ENCODE assay signal across 13 mouse cellular contexts in the genomic region with DNA sequence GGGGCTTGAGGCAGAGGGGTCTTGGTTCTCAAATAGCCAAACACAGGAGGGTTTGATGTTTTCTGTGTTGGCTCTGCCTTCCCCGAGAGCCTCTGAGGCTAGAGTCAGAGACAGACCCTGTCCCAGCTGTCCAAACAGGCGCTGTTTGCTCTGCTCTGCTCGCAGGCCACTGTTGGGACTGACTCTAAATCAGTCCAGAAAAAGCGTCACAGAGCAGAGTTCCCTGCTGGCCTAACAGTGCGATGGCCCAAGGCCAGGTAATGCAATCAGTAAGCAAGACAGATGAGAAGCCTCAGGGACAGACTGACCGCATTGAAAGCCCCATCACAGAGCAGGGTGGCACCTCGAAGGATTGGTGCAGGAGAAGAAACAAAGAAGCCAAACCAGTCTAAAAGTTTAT. TPM values are rescaled to one million over a fixed set of nuclear protein-coding genes. Genes with fewer than 3 reads are reported as not detected.
DNase-seq lines count a peak whose midpoint lies in the region; ATAC-seq and TF ChIP-seq lines count a peak whose summit lies in the region.
"Had no signal": no experiment of that assay in that cellular context is flagged by ENCODE, and none has a peak within 500 bp of the region (broad histone marks: within the 10 kb centered on the region; RNA-seq: fewer than 3 reads in every experiment).

No protein-coding gene starts in this region.

- H3K4me1 ChIP-seq in kidney, embryonic 16.5 days (ENCODE audit: insufficient read depth, low read length): peaks cover 9% of the 10 kb centered on the region; the same call in 1 of the 2 replicates
- H3K4me1 ChIP-seq in liver, embryonic 15.5 days (replicated peaks): peaks cover 33% of the 10 kb centered on the region
- peaks cover 6% of the 10 kb centered on the region; the same call in 1 of the 2 replicates for H3K4me1 ChIP-seq in forebrain, embryonic 12.5 days

- H3K9me3 ChIP-seq in kidney, embryonic 16.5 days (ENCODE audit: low read length): no peaks in the 10 kb centered on the region
- H3K9me3 ChIP-seq in liver, embryonic 15.5 days (replicated peaks): no peaks in the 10 kb centered on the region
- no peaks in the 10 kb centered on the region for H3K9me3 ChIP-seq in forebrain, embryonic 12.5 days
- H3K9me3 ChIP-seq: limb, embryonic 13.5 days had no signal

- no peak overlapping the region for H3K4me3 ChIP-seq in gastrocnemius, adult 2 months
- no peak overlapping the region for H3K4me3 ChIP-seq in kidney, embryonic 16.5 days (ENCODE audit: low read length)
- H3K4me3 ChIP-seq in liver, embryonic 15.5 days (replicated peaks): no peak overlapping the region
- no peak overlapping the region for H3K4me3 ChIP-seq in forebrain, embryonic 12.5 days (replicated peaks)
- H3K4me3 ChIP-seq: layer of hippocampus, adult 2 months; limb, embryonic 13.5 days had no signal

- intact Hi-C loops in gastrocnemius, adult 2 months (cut with DNase I): loop anchor here (10.0 kb wide), 1 partner anchor 465 kb away; no protein-coding TSS in a partner anchor

- peak overlapping the region; percentile 74 for H3K27ac ChIP-seq in gastrocnemius, adult 2 months
- no peak overlapping the region for H3K27ac ChIP-seq in kidney, embryonic 16.5 days (ENCODE audit: low read length)
- H3K27ac ChIP-seq in liver, embryonic 15.5 days (replicated peaks): peak overlapping the region; percentile 67
- no peak overlapping the region for H3K27ac ChIP-seq in forebrain, embryonic 12.5 days
- H3K27ac ChIP-seq: layer of hippocampus, adult 2 months; limb, embryonic 13.5 days had no signal

- ATAC-seq in kidney, embryonic 16.5 days (ENCODE audit: low FRiP score, low TSS enrichment): no peak; the same call in 1 of the 2 replicates
- ATAC-seq in liver, embryonic 15.5 days (ENCODE audit: insufficient read depth): peak; percentile 68
- ATAC-seq in forebrain, embryonic 12.5 days (ENCODE audit: low FRiP score): no peak
- ATAC-seq: forebrain, embryonic 14.5 days had no signal

- DNase-seq in gastrocnemius, adult 2 months: peak; percentile 75
- DNase-seq in gastrocnemius, postnatal 4 days (ENCODE audit: low spot score in 2 of 2): no peak
- peak; percentile 53 to 67 for DNase-seq in kidney, postnatal 4 days
- DNase-seq in adrenal gland, postnatal 25 days: peak; percentile 72
- DNase-seq in testis, postnatal 10 days (ENCODE audit: low spot score): no peak
- DNase-seq: right cerebral cortex, postnatal 14 days had no signal

- no peaks in the 10 kb centered on the region for H3K27me3 ChIP-seq in kidney, embryonic 16.5 days (ENCODE audit: insufficient read depth, low read length)
- H3K27me3 ChIP-seq in liver, embryonic 15.5 days: no peaks in the 10 kb centered on the region
- no peaks in the 10 kb centered on the region for H3K27me3 ChIP-seq in forebrain, embryonic 12.5 days
- H3K27me3 ChIP-seq: limb, embryonic 13.5 days had no signal

- no peak overlapping the region for H3K9ac ChIP-seq in kidney, embryonic 16.5 days (replicated peaks; ENCODE audit: low read length)
- H3K9ac ChIP-seq in liver, embryonic 15.5 days: no peak overlapping the region
- H3K9ac ChIP-seq in forebrain, embryonic 12.5 days: no peak overlapping the region
- H3K9ac ChIP-seq: limb, embryonic 13.5 days had no signal

- WGBS in kidney, embryonic 16.5 days: 33% methylated on average over 7 of the region's 7 CpGs
- WGBS in liver, embryonic 15.5 days (ENCODE audit: insufficient replicate concordance): 62% methylated on average over 7 of the region's 7 CpGs
- WGBS in forebrain, embryonic 12.5 days: 84% methylated on average over 7 of the region's 7 CpGs

- H3K36me3 ChIP-seq in kidney, embryonic 16.5 days (ENCODE audit: insufficient read depth, low read length): peaks cover 43% of the 10 kb centered on the region
- peaks cover 48% of the 10 kb centered on the region for H3K36me3 ChIP-seq in liver, embryonic 15.5 days (replicated peaks)
- H3K36me3 ChIP-seq in forebrain, embryonic 12.5 days (replicated peaks): peaks cover 52% of the 10 kb centered on the region

- TF ChIP-seq CTCF in gastrocnemius, adult 2 months (IDR thresholded peaks at IDR 0.05): no peak

- no peak overlapping the region for H3K4me2 ChIP-seq in kidney, embryonic 16.5 days (replicated peaks; ENCODE audit: low read depth, low read length)
- no peak overlapping the region for H3K4me2 ChIP-seq in liver, embryonic 15.5 days
- H3K4me2 ChIP-seq in forebrain, embryonic 12.5 days: no peak overlapping the region
- H3K4me2 ChIP-seq: limb, embryonic 13.5 days had no signal

RNA-seq across cellular contexts. Expression of a gene that starts 12.2 kb away (rescaled TPM):
- total RNA-seq in gastrocnemius, adult 2 months (2021): 1 to 10 TPM; 6.5 to 7.0 TPM
- 10 to 100 TPM; 12.5 to 12.7 TPM for total RNA-seq in gastrocnemius, postnatal 4 days (2021)
- polyA plus RNA-seq in kidney, embryonic 16.5 days (2015; fragmentation: Nextera tagmentation; extraction: Ambion mirVana): 34.0 and 36.3 TPM in 2 replicates
- 13.6 and 17.7 TPM in 2 replicates for total RNA-seq in adrenal gland, postnatal 25 days (2021)
- 9.8 and 12.4 TPM in 2 replicates for polyA plus RNA-seq in liver, embryonic 15.5 days (2015; fragmentation: Nextera tagmentation; extraction: Ambion mirVana)
- polyA plus RNA-seq in forebrain, embryonic 12.5 days (2016; fragmentation: Nextera tagmentation; extraction: Ambion mirVana): 49.7 and 51.1 TPM in 2 replicates

RNA-seq across cellular contexts. Expression of a gene that starts 17.0 kb away (rescaled TPM):
- 10 to 100 TPM; 14.4 to 19.1 TPM for total RNA-seq in gastrocnemius, adult 2 months (2021)
- 10 to 100 TPM; 42.5 to 47.9 TPM for total RNA-seq in gastrocnemius, postnatal 4 days (2021)
- polyA plus RNA-seq in kidney, embryonic 16.5 days (2015; fragmentation: Nextera tagmentation; extraction: Ambion mirVana): 142 and 146 TPM in 2 replicates
- 303 and 313 TPM in 2 replicates for total RNA-seq in adrenal gland, postnatal 25 days (2021)
- 73.5 and 73.9 TPM in 2 replicates for polyA plus RNA-seq in liver, embryonic 15.5 days (2015; fragmentation: Nextera tagmentation; extraction: Ambion mirVana)
- polyA plus RNA-seq in forebrain, embryonic 12.5 days (2016; fragmentation: Nextera tagmentation; extraction: Ambion mirVana): 110 and 118 TPM in 2 replicates

RNA-seq across cellular contexts. Expression of a gene that starts 23.0 kb away (rescaled TPM):
- under 1 TPM; 0.36 to 0.51 TPM for total RNA-seq in gastrocnemius, adult 2 months (2021)
- 1 to 10 TPM in 1 of 2 experiments, under 1 TPM in 1; 0.41 to 1.4 TPM for total RNA-seq in gastrocnemius, postnatal 4 days (2021)
- 0.27 and 0.41 TPM in 2 replicates for polyA plus RNA-seq in kidney, embryonic 16.5 days (2015; fragmentation: Nextera tagmentation; extraction: Ambion mirVana)
- 1.5 and 3.0 TPM in 2 replicates for total RNA-seq in adrenal gland, postnatal 25 days (2021)
- polyA plus RNA-seq in liver, embryonic 15.5 days (2015; fragmentation: Nextera tagmentation; extraction: Ambion mirVana): 0.14 TPM in 1 of 2 replicates, not detected in the other
- polyA plus RNA-seq in forebrain, embryonic 12.5 days (2016; fragmentation: Nextera tagmentation; extraction: Ambion mirVana): 0.60 TPM in 1 of 2 replicates, not detected in the other
- total RNA-seq: common myeloid progenitor, adult 5-6 weeks had no signal

RNA-seq across cellular contexts. Expression of a gene that starts 45.7 kb away (rescaled TPM):
- total RNA-seq in gastrocnemius, adult 2 months (2021): 10 to 100 TPM; 60.4 to 90.0 TPM
- 10 to 100 TPM; 33.0 TPM for total RNA-seq in gastrocnemius, postnatal 4 days (2021)
- polyA plus RNA-seq in kidney, embryonic 16.5 days (2015; fragmentation: Nextera tagmentation; extraction: Ambion mirVana): 39.0 and 40.2 TPM in 2 replicates
- 24.3 and 26.2 TPM in 2 replicates for total RNA-seq in adrenal gland, postnatal 25 days (2021)
- polyA plus RNA-seq in liver, embryonic 15.5 days (2015; fragmentation: Nextera tagmentation; extraction: Ambion mirVana): 14.4 and 17.7 TPM in 2 replicates
- polyA plus RNA-seq in forebrain, embryonic 12.5 days (2016; fragmentation: Nextera tagmentation; extraction: Ambion mirVana): 24.2 and 26.4 TPM in 2 replicates

RNA-seq across cellular contexts. Expression of a gene that starts 49.9 kb away (rescaled TPM):
- 10 to 100 TPM; 21.6 to 24.3 TPM for total RNA-seq in gastrocnemius, adult 2 months (2021)
- 10 to 100 TPM; 29.0 to 30.3 TPM for total RNA-seq in gastrocnemius, postnatal 4 days (2021)
- polyA plus RNA-seq in kidney, embryonic 16.5 days (2015; fragmentation: Nextera tagmentation; extraction: Ambion mirVana): 65.0 and 67.3 TPM in 2 replicates
- 73.6 and 74.6 TPM in 2 replicates for total RNA-seq in adrenal gland, postnatal 25 days (2021)
- polyA plus RNA-seq in liver, embryonic 15.5 days (2015; fragmentation: Nextera tagmentation; extraction: Ambion mirVana): 27.2 and 29.6 TPM in 2 replicates
- 46.3 and 49.2 TPM in 2 replicates for polyA plus RNA-seq in forebrain, embryonic 12.5 days (2016; fragmentation: Nextera tagmentation; extraction: Ambion mirVana)

Comparison
In these comparisons a context has a peak if more than half of its experiments do, and no peak if none do; other contexts are left out.
1. DNase-seq: peak in gastrocnemius, adult 2 months (single experiment), kidney, postnatal 4 days (2 of 2) and adrenal gland, postnatal 25 days (single experiment); none in gastrocnemius, postnatal 4 days (0 of 2) and testis, postnatal 10 days (single experiment).
2. H3K27ac ChIP-seq: peak in gastrocnemius, adult 2 months (single experiment) and liver, embryonic 15.5 days (single experiment); none in kidney, embryonic 16.5 days (single experiment) and forebrain, embryonic 12.5 days (single experiment).